Mouse (Mus musculus) megakaryocyte progenitor cell, adult 5-6 weeks (primary cell): ENCODE data around the gene Gmeb1. TPM values are rescaled to one million over a fixed set of nuclear protein-coding genes. Genes with fewer than 3 reads are reported as not detected.

ENCODE experiments used
- ATAC-seq: replicated peaks from 2 replicates; pipeline ENCODE4 v1.8.0; 2016; ENCODE audit warnings: mild to moderate bottlenecking, moderate TSS enrichment, inconsistent platforms; ENCODE audit not compliant: poor library complexity
- total RNA-seq, 2 experiments: library from RNA; stranded (forward) in 1 of 2; stranded (reverse) in 1 of 2; fragments of 157-497, 149-512 nt in 1 of 2; fragments of 200-1000 nt in 1 of 2; gene quantifications; 2 replicates each; pipeline versions ENCODE4 v1.2.3 to v1.2.4; 2015 to 2017

Gmeb1 gene
- total RNA-seq, 2 experiments from 2014 or later: 13.9 to 18.7 TPM

- ATAC-seq: no peak
These were observed 84.9 kb downstream of the Gmeb1 start for GRCm38 (mm10) chr4:132176474-132176873.

Other genes with a start within 250 kb of the Gmeb1 start
- 0.07 and 0.34 TPM in 2 replicates for gene Gm10300, start 186.9 kb downstream of the Gmeb1 start, total RNA-seq (2015)
- 0.50 and 0.61 TPM in 2 replicates for gene Gm10300, start 186.9 kb downstream of the Gmeb1 start, total RNA-seq (2017)
- 42.5 and 53.5 TPM in 2 replicates for gene Epb41, start 186.3 kb downstream of the Gmeb1 start, total RNA-seq (2015)
- 49.7 and 78.9 TPM in 2 replicates for gene Epb41, start 186.3 kb downstream of the Gmeb1 start, total RNA-seq (2017)
- not detected in 2 replicates for gene Oprd1, start 117.1 kb downstream of the Gmeb1 start, total RNA-seq (2015)
- not detected in 2 replicates for gene Oprd1, start 117.1 kb downstream of the Gmeb1 start, total RNA-seq (2017)
- 64.7 and 66.5 TPM in 2 replicates for gene Ythdf2, start 49.3 kb downstream of the Gmeb1 start, total RNA-seq (2015)
- gene Ythdf2, start 49.3 kb downstream of the Gmeb1 start, total RNA-seq (2017): 64.0 and 69.7 TPM in 2 replicates
- gene Taf12, start 12.8 kb upstream of the Gmeb1 start, total RNA-seq (2015): 40.5 and 42.1 TPM in 2 replicates
- gene Taf12, start 12.8 kb upstream of the Gmeb1 start, total RNA-seq (2017): 34.1 and 72.2 TPM in 2 replicates
- gene Rab42, start 41.8 kb upstream of the Gmeb1 start, total RNA-seq (2015): not detected in 2 replicates
- gene Rab42, start 41.8 kb upstream of the Gmeb1 start, total RNA-seq (2017): 1.0 and 1.3 TPM in 2 replicates
- 32.2 and 45.6 TPM in 2 replicates for gene Trnau1ap, start 67.9 kb upstream of the Gmeb1 start, total RNA-seq (2015)
- gene Trnau1ap, start 67.9 kb upstream of the Gmeb1 start, total RNA-seq (2017): 34.4 and 43.4 TPM in 2 replicates
- gene Rcc1, start 92.0 kb upstream of the Gmeb1 start, total RNA-seq (2015): 24.2 and 26.8 TPM in 2 replicates
- 44.1 and 46.9 TPM in 2 replicates for gene Rcc1, start 92.0 kb upstream of the Gmeb1 start, total RNA-seq (2017)
- 28.4 and 34.7 TPM in 2 replicates for gene Phactr4, start 160.9 kb upstream of the Gmeb1 start, total RNA-seq (2015)
- gene Phactr4, start 160.9 kb upstream of the Gmeb1 start, total RNA-seq (2017): 8.9 and 10.1 TPM in 2 replicates
- 11.1 and 18.4 TPM in 2 replicates for gene Med18, start 202.3 kb upstream of the Gmeb1 start, total RNA-seq (2015)
- gene Med18, start 202.3 kb upstream of the Gmeb1 start, total RNA-seq (2017): 10.9 and 16.9 TPM in 2 replicates
- gene Sesn2, start 248.9 kb upstream of the Gmeb1 start, total RNA-seq (2015): 2.4 and 3.4 TPM in 2 replicates
- 2.6 and 3.0 TPM in 2 replicates for gene Sesn2, start 248.9 kb upstream of the Gmeb1 start, total RNA-seq (2017)